Mouse (Mus musculus) E14TG2a.4 (cell line): Measurements from ENCODE around the gene Phf8.

ENCODE experiments used
- CTCF ChIP-seq: conservative IDR thresholded peaks from 2 replicates; pipeline ENCODE4 v1.5.1; 2014; ENCODE audit warnings: low read length
- NANOG ChIP-seq: IDR thresholded peaks from 2 replicates; pipeline ENCODE4 v1.6.1; 2014; ENCODE audit warnings: borderline replicate concordance, low read length, mixed read lengths

DNA sequence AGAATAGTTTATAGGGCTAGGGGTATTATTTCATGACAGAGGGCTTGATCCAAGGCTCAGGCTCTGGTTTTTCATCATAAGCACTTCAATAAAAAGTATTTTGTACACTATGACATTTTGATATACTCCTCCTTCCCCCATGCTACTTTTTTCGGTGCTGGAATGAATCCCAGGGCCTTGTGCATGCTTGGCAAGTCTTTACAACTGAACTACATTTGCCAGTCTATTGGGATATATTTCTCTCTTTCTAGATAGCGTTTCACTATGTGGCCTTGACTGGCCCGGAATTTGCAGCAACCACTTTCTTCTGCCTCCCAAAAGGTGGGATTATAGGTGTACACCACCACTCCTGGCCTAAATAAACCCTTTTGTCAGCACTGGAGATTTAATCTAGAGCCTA, 7.4 kb upstream of the Phf8 start:
- TF ChIP-seq CTCF (no peak), NANOG (no peak)
